Mouse (Mus musculus): ENCODE data around the gene Vasp. TPM values are rescaled to one million over a fixed set of nuclear protein-coding genes. Genes with fewer than 3 reads are reported as not detected.

Gene Vasp
- total RNA-seq, 1 experiment = 92.5 TPM

DNA sequence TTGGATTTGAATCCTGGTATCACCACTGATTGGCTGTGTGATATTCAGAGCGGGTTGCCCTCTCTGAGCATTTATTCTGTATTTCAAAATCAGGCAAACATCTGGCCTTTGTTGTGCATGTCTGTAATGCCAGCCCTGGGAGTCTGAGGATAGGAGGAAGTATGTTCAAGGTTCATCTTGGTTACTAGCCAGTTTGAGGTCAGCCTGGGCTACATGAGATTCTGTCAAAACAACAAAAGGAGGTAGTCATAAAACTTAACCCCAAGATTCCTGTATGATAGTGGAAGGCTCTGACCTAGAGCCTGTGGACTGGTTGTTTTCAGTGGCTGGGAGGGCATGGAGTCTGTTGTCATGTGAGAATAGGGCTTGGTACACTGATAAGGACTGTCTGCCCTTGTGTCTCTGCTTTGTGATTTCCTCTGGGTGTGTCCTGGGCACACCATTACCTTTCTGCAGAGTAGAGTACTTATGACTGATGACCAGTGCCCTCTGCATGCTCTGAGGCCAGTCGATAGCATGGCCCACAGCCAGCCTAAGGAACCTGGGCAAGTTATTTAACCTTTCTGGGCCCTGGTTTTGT, 36.4 kb downstream of the Vasp start:
- peaks cover 0 to 7% of the 10 kb centered on the region in 2 experiments; a peak in 2 of 4 replicates for H3K4me1 ChIP-seq (ENCODE audit: control insufficient read depth in 2 of 2, insufficient read depth in 2 of 2, low read length in 2 of 2, poor library complexity in 1 of 2)
- H3K9me3 ChIP-seq (ENCODE audit: control insufficient read depth, insufficient read depth, low read depth, low read length) = no peaks in the 10 kb centered on the region
- peaks cover 2% of the 10 kb centered on the region; the same call in 1 of the 2 replicates for H3K36me3 ChIP-seq (ENCODE audit: control insufficient read depth, insufficient read depth, low read length, poor library complexity, severe bottlenecking)
- no peak overlapping the region for H3K27ac ChIP-seq (ENCODE audit: insufficient read depth, low read depth, low read length, poor library complexity, severe bottlenecking)
- TF ChIP-seq CHD2 (IDR thresholded peaks at IDR 0.05; ENCODE audit: low read depth, low read length) (no peak), HCFC1 (IDR thresholded peaks at IDR 0.05; ENCODE audit: borderline replicate concordance, insufficient read depth, low read length) (no peak), MAFK (IDR thresholded peaks at IDR 0.05; ENCODE audit: insufficient read depth, low read depth, low read length) (no peak), ZC3H11A (IDR thresholded peaks at IDR 0.05; ENCODE audit: borderline replicate concordance, low read depth, low read length) (no peak), ZNF384 (IDR thresholded peaks at IDR 0.05; ENCODE audit: low read depth, low read length) (no peak)
- DNase-seq (ENCODE audit: low read depth, low spot score) = no peak
- no peak overlapping the region for H3K9ac ChIP-seq (ENCODE audit: insufficient read depth, low read depth, low read length, poor library complexity, severe bottlenecking)
- in situ Hi-C loops (cut with MboI; ENCODE audit: low sequenced_read_pairs in 2 of 2, unreplicated experiment in 2 of 2) = no loop called here
- no peak overlapping the region for H3K4me3 ChIP-seq (ENCODE audit: insufficient read depth in 1 of 2, low read depth in 1 of 2, low read length in 2 of 2, poor library complexity in 1 of 2, severe bottlenecking in 1 of 2)

- no peak for DNase-seq (ENCODE audit: low read depth, low spot score)
- Histone ChIP-seq H3K36me3 (ENCODE audit: control insufficient read depth, insufficient read depth, low read length, poor library complexity, severe bottlenecking) (peaks cover 2% of the 10 kb centered on the region; the same call in 1 of the 2 replicates), H3K4me3 (ENCODE audit: insufficient read depth in 1 of 2, low read depth in 1 of 2, low read length in 2 of 2, poor library complexity in 1 of 2, severe bottlenecking in 1 of 2) (no peak overlapping the region), H3K27ac (ENCODE audit: insufficient read depth, low read depth, low read length, poor library complexity, severe bottlenecking) (no peak overlapping the region), H3K4me1 (ENCODE audit: control insufficient read depth in 2 of 2, insufficient read depth in 2 of 2, low read length in 2 of 2, poor library complexity in 1 of 2) (peaks cover 0 to 3% of the 10 kb centered on the region in 2 experiments; a peak in 1 of 4 replicates), H3K9me3 (ENCODE audit: control insufficient read depth, insufficient read depth, low read depth, low read length) (no peaks in the 10 kb centered on the region), H3K9ac (ENCODE audit: insufficient read depth, low read depth, low read length, poor library complexity, severe bottlenecking) (no peak overlapping the region)
- in situ Hi-C loops (cut with MboI; ENCODE audit: low sequenced_read_pairs in 2 of 2, unreplicated experiment in 2 of 2) = no loop called here
- no peak for TF ChIP-seq ZC3H11A (IDR thresholded peaks at IDR 0.05; ENCODE audit: borderline replicate concordance, low read depth, low read length)
- TF ChIP-seq ZNF384 (IDR thresholded peaks at IDR 0.05; ENCODE audit: low read depth, low read length) = no peak
- no peak for TF ChIP-seq MAFK (IDR thresholded peaks at IDR 0.05; ENCODE audit: insufficient read depth, low read depth, low read length)
- no peak for TF ChIP-seq CHD2 (IDR thresholded peaks at IDR 0.05; ENCODE audit: low read depth, low read length)
- no peak for TF ChIP-seq HCFC1 (IDR thresholded peaks at IDR 0.05; ENCODE audit: borderline replicate concordance, insufficient read depth, low read length)
Measured at GRCm38 (mm10) chr7:19234652-19235051, 37.0 kb downstream of the Vasp start.

DNA sequence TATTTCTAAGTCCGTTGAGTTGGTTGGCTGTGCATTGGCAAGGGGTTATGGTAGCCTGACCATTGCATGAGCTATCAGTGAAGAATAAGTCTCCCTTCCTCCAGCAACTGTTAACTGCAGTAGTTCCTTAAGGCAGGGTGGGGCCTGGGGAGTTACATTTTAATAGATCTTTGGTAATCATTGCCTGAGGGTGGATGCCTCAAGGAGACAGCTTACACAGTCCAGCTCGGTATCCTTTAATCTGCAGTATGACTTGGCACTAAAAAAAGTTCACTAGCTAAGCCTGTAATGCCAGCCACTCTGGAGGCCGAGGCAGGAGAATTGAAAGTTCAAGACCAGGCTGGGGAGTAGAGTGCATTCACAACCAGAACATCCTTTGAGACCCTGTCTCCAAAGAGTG, 39.8 kb downstream of the Vasp start:
- in situ Hi-C loops (cut with MboI; ENCODE audit: low sequenced_read_pairs in 2 of 2, unreplicated experiment in 2 of 2) = no loop called here
- DNase-seq (ENCODE audit: low read depth, low spot score) = no peak
- no peak overlapping the region for H3K9ac ChIP-seq (ENCODE audit: insufficient read depth, low read depth, low read length, poor library complexity, severe bottlenecking)
- H3K4me3 ChIP-seq (ENCODE audit: insufficient read depth in 1 of 2, low read depth in 1 of 2, low read length in 2 of 2, poor library complexity in 1 of 2, severe bottlenecking in 1 of 2) = no peak overlapping the region
- no peaks in the 10 kb centered on the region for H3K9me3 ChIP-seq (ENCODE audit: control insufficient read depth, insufficient read depth, low read depth, low read length)
- H3K4me1 ChIP-seq (ENCODE audit: control insufficient read depth in 2 of 2, insufficient read depth in 2 of 2, low read length in 2 of 2, poor library complexity in 1 of 2) = peaks cover 0 to 4% of the 10 kb centered on the region in 2 experiments; a peak in 1 of 4 replicates
- TF ChIP-seq HCFC1 (IDR thresholded peaks at IDR 0.05; ENCODE audit: borderline replicate concordance, insufficient read depth, low read length) (no peak), ZNF384 (IDR thresholded peaks at IDR 0.05; ENCODE audit: low read depth, low read length) (no peak), ZC3H11A (IDR thresholded peaks at IDR 0.05; ENCODE audit: borderline replicate concordance, low read depth, low read length) (no peak), CHD2 (IDR thresholded peaks at IDR 0.05; ENCODE audit: low read depth, low read length) (no peak), MAFK (IDR thresholded peaks at IDR 0.05; ENCODE audit: insufficient read depth, low read depth, low read length) (no peak)
- H3K36me3 ChIP-seq (ENCODE audit: control insufficient read depth, insufficient read depth, low read length, poor library complexity, severe bottlenecking) = peaks cover 2% of the 10 kb centered on the region; the same call in 1 of the 2 replicates
- no peak overlapping the region for H3K27ac ChIP-seq (ENCODE audit: insufficient read depth, low read depth, low read length, poor library complexity, severe bottlenecking)

GRCm38 (mm10) chr7:19230899-19231298, 40.7 kb downstream of the Vasp start:
- in situ Hi-C loops (cut with MboI; ENCODE audit: low sequenced_read_pairs in 2 of 2, unreplicated experiment in 2 of 2) = no loop called here

More at GRCm38 (mm10) chr7:19230899-19231298, 40.7 kb downstream of the Vasp start:
- Histone ChIP-seq H3K27ac (ENCODE audit: insufficient read depth, low read depth, low read length, poor library complexity, severe bottlenecking) (no peak overlapping the region), H3K4me3 (ENCODE audit: insufficient read depth in 1 of 2, low read depth in 1 of 2, low read length in 2 of 2, poor library complexity in 1 of 2, severe bottlenecking in 1 of 2) (no peak overlapping the region), H3K9me3 (ENCODE audit: control insufficient read depth, insufficient read depth, low read depth, low read length) (no peaks in the 10 kb centered on the region), H3K4me1 (ENCODE audit: control insufficient read depth in 2 of 2, insufficient read depth in 2 of 2, low read length in 2 of 2, poor library complexity in 1 of 2) (peaks cover 0 to 5% of the 10 kb centered on the region in 2 experiments; a peak in 1 of 4 replicates), H3K36me3 (ENCODE audit: control insufficient read depth, insufficient read depth, low read length, poor library complexity, severe bottlenecking) (peaks cover 2% of the 10 kb centered on the region; the same call in 1 of the 2 replicates), H3K9ac (ENCODE audit: insufficient read depth, low read depth, low read length, poor library complexity, severe bottlenecking) (no peak overlapping the region)
- DNase-seq (ENCODE audit: low read depth, low spot score) = no peak
- TF ChIP-seq ZC3H11A (IDR thresholded peaks at IDR 0.05; ENCODE audit: borderline replicate concordance, low read depth, low read length) (no peak), CHD2 (IDR thresholded peaks at IDR 0.05; ENCODE audit: low read depth, low read length) (no peak), HCFC1 (IDR thresholded peaks at IDR 0.05; ENCODE audit: borderline replicate concordance, insufficient read depth, low read length) (no peak), ZNF384 (IDR thresholded peaks at IDR 0.05; ENCODE audit: low read depth, low read length) (no peak), MAFK (IDR thresholded peaks at IDR 0.05; ENCODE audit: insufficient read depth, low read depth, low read length) (no peak)

Measured in ES-E14 (cell line).